9 mouse cellular contexts compared by ENCODE assay signal in genomic region chr16:25746807-25747206, GRCm38 (mm10).
DNase-seq lines count a peak whose midpoint lies in the region; ATAC-seq and TF ChIP-seq lines count a peak whose summit lies in the region.
"Had no signal": no experiment of that assay in that cellular context is flagged by ENCODE, and none has a peak within 500 bp of the region (broad histone marks: within the 10 kb centered on the region; RNA-seq: fewer than 3 reads in every experiment).

No protein-coding gene starts in this region.

- no peaks in the 10 kb centered on the region for H3K79me2 ChIP-seq in heart, adult 2 months (replicated peaks; ENCODE audit: control insufficient read depth, insufficient read depth, low read length)

- 10% methylated on average over 3 of the region's 3 CpGs for WGBS in heart, adult 2 months
- 33% methylated on average over 3 of the region's 3 CpGs for WGBS in heart, embryonic 11.5 days (ENCODE audit: insufficient replicate concordance)
- 16% methylated on average over 3 of the region's 3 CpGs for WGBS in lung, embryonic 14.5 days

- H3K4me1 ChIP-seq in heart, adult 2 months (ENCODE audit: control insufficient read depth, insufficient read depth, low read length), result peaks cover 3% of the 10 kb centered on the region; the same call in 1 of the 2 replicates
- no peaks in the 10 kb centered on the region for H3K4me1 ChIP-seq in heart, embryonic 11.5 days (ENCODE audit: control insufficient read depth, insufficient read depth, low read length)
- H3K4me1 ChIP-seq in lung, embryonic 14.5 days (ENCODE audit: insufficient read depth), result 0 out of 2 replicates have a peak, but pooled peaks cover 3% of the 10 kb centered on the region
- H3K4me1 ChIP-seq: megakaryocyte, embryonic 14.5 days had no signal

- no peaks in the 10 kb centered on the region for H3K27me3 ChIP-seq in heart, adult 2 months (ENCODE audit: control insufficient read depth, insufficient read depth, low read length)
- no peaks in the 10 kb centered on the region for H3K27me3 ChIP-seq in heart, embryonic 11.5 days (ENCODE audit: control insufficient read depth, insufficient read depth, low read length)
- H3K27me3 ChIP-seq in lung, embryonic 14.5 days (ENCODE audit: insufficient read depth, low read length), result no peaks in the 10 kb centered on the region
- H3K27me3 ChIP-seq: megakaryocyte, embryonic 14.5 days had no signal

- H3K9me3 ChIP-seq in heart, embryonic 11.5 days (replicated peaks; ENCODE audit: control insufficient read depth, low read length), result no peaks in the 10 kb centered on the region
- H3K9me3 ChIP-seq in lung, embryonic 14.5 days (ENCODE audit: low read depth, low read length), result no peaks in the 10 kb centered on the region

- H3K4me2 ChIP-seq in heart, embryonic 11.5 days, result no peak overlapping the region
- H3K4me2 ChIP-seq in lung, embryonic 14.5 days, result peak overlapping the region; percentile 35; the same call in 1 of the 2 replicates

- intact Hi-C loops in heart, adult 2 months (cut with DNase I), result no loop called here
- intact Hi-C loops in heart, postnatal 10 days (cut with DNase I), result no loop called here

- TF ChIP-seq CTCF in heart, adult 2 months (IDR thresholded peaks at IDR 0.05), result no peak
- TF ChIP-seq CTCF in lung, embryonic 14.5 days (IDR thresholded peaks at IDR 0.05; ENCODE audit: low read depth), result no peak

- peak; percentile 23 to 45 for DNase-seq in heart, adult 2 months
- peak; percentile 65 for DNase-seq in R1 (ENCODE audit: low read depth, low spot score)
- peak; percentile 49 to 54 for DNase-seq in heart, postnatal 10 days
- DNase-seq in lung, embryonic 14.5 days, result peak; percentile 86
- no peak for DNase-seq in left cerebral cortex, adult 9 months (ENCODE audit: low spot score in 2 of 2)
- DNase-seq in thymus, postnatal 36 days, result no peak

- peak overlapping the region; percentile 43 for H3K27ac ChIP-seq in heart, adult 2 months
- no peak overlapping the region for H3K27ac ChIP-seq in heart, embryonic 11.5 days (ENCODE audit: low read depth, low read length)
- no peak overlapping the region for H3K27ac ChIP-seq in lung, embryonic 14.5 days (ENCODE audit: low read depth)

- H3K36me3 ChIP-seq in heart, adult 2 months (ENCODE audit: control insufficient read depth, insufficient read depth, low read length), result peaks cover 2% of the 10 kb centered on the region
- H3K36me3 ChIP-seq in heart, embryonic 11.5 days (ENCODE audit: control insufficient read depth, insufficient read depth, low read length), result no peaks in the 10 kb centered on the region
- no peaks in the 10 kb centered on the region for H3K36me3 ChIP-seq in lung, embryonic 14.5 days (ENCODE audit: insufficient read depth)

- 0 out of 2 replicates have a peak, but pooled peaks have one; percentile 13 for TF ChIP-seq POLR2A in heart, adult 2 months (IDR thresholded peaks at IDR 0.05; ENCODE audit: insufficient read depth, low read depth, low read length)

- no peak overlapping the region for H3K4me3 ChIP-seq in heart, adult 2 months
- no peak overlapping the region for H3K4me3 ChIP-seq in heart, embryonic 11.5 days (ENCODE audit: low read depth, low read length)
- no peak overlapping the region for H3K4me3 ChIP-seq in lung, embryonic 14.5 days (ENCODE audit: low read depth, low read length)
- H3K4me3 ChIP-seq: megakaryocyte, embryonic 14.5 days had no signal

- TF ChIP-seq EP300 in heart, adult 2 months (IDR thresholded peaks at IDR 0.05; ENCODE audit: insufficient read depth, low read depth, low read length), result 0 out of 2 replicates have a peak, but pooled peaks have one; percentile 56

- ATAC-seq in heart, embryonic 11.5 days (replicated peaks; ENCODE audit: insufficient number of reproducible peaks, low FRiP score, low TSS enrichment), result no peak
- peak; percentile 97 for ATAC-seq in lung, embryonic 14.5 days (ENCODE audit: insufficient read depth)
- ATAC-seq in CD4-positive, CD25-positive, alpha-beta regulatory T cell, adult 4 months, result no peak

- H3K9ac ChIP-seq in heart, adult 2 months (ENCODE audit: low read depth, low read length), result no peak overlapping the region
- H3K9ac ChIP-seq in heart, embryonic 11.5 days (ENCODE audit: low read depth, low read length), result no peak overlapping the region
- H3K9ac ChIP-seq in lung, embryonic 14.5 days, result no peak overlapping the region

Comparison
In these comparisons a context has a peak if more than half of its experiments do, and no peak if none do; other contexts are left out.
1. DNase-seq: peak in heart, adult 2 months (2 of 2), R1 (single experiment), heart, postnatal 10 days (2 of 2) and lung, embryonic 14.5 days (single experiment); none in left cerebral cortex, adult 9 months (0 of 2) and thymus, postnatal 36 days (0 of 2).